Comparison of ENCODE assay signal across 12 mouse cellular contexts in genomic region chr2:180220165-180220564, GRCm38 (mm10). TPM values are rescaled to one million over a fixed set of nuclear protein-coding genes. Genes with fewer than 3 reads are reported as not detected.
DNase-seq lines count a peak whose midpoint lies in the region; ATAC-seq and TF ChIP-seq lines count a peak whose summit lies in the region.
"Had no signal": no experiment of that assay in that cellular context is flagged by ENCODE, and none has a peak within 500 bp of the region (broad histone marks: within the 10 kb centered on the region; RNA-seq: fewer than 3 reads in every experiment).

No protein-coding gene starts in this region.

- H3K9me3 ChIP-seq in intestine, embryonic 15.5 days, result no peaks in the 10 kb centered on the region
- H3K9me3 ChIP-seq in stomach, embryonic 16.5 days (replicated peaks; ENCODE audit: control insufficient read depth, low read length), result no peaks in the 10 kb centered on the region
- no peaks in the 10 kb centered on the region for H3K9me3 ChIP-seq in hindbrain, embryonic 14.5 days (ENCODE audit: control insufficient read depth, low read length)
- no peaks in the 10 kb centered on the region for H3K9me3 ChIP-seq in midbrain, embryonic 11.5 days (ENCODE audit: control insufficient read depth, low read length)
- H3K9me3 ChIP-seq: hindbrain, embryonic 15.5 days had no signal

- H3K4me1 ChIP-seq in lung, adult 2 months (ENCODE audit: control insufficient read depth, insufficient read depth, low read length), result peaks cover 76% of the 10 kb centered on the region
- peaks cover 54% of the 10 kb centered on the region for H3K4me1 ChIP-seq in intestine, embryonic 15.5 days (replicated peaks)
- H3K4me1 ChIP-seq in stomach, embryonic 16.5 days (ENCODE audit: control insufficient read depth, insufficient read depth, low read length), result peaks cover 65% of the 10 kb centered on the region
- no peaks in the 10 kb centered on the region; the same call in 1 of the 2 replicates for H3K4me1 ChIP-seq in hindbrain, embryonic 14.5 days (replicated peaks; ENCODE audit: control insufficient read depth, insufficient read depth, low read length)
- peaks cover 5% of the 10 kb centered on the region for H3K4me1 ChIP-seq in midbrain, embryonic 11.5 days (ENCODE audit: control insufficient read depth, insufficient read depth, low read length)

- TF ChIP-seq POLR2A in lung, adult 2 months (IDR thresholded peaks at IDR 0.05; ENCODE audit: borderline replicate concordance, extremely low read depth, low read depth, low read length), result no peak

- H3K9ac ChIP-seq in intestine, embryonic 15.5 days, result no peak overlapping the region; the same call in 1 of the 2 replicates
- H3K9ac ChIP-seq in stomach, embryonic 16.5 days (ENCODE audit: low read length), result 0 out of 2 replicates have a peak overlapping the region, but pooled peaks have one; percentile 19
- no peak overlapping the region for H3K9ac ChIP-seq in hindbrain, embryonic 14.5 days
- H3K9ac ChIP-seq in midbrain, embryonic 11.5 days (ENCODE audit: low read length), result no peak overlapping the region
- H3K9ac ChIP-seq: hindbrain, embryonic 15.5 days had no signal

- no peaks in the 10 kb centered on the region for H3K27me3 ChIP-seq in intestine, embryonic 15.5 days (replicated peaks)
- no peaks in the 10 kb centered on the region for H3K27me3 ChIP-seq in stomach, embryonic 16.5 days (ENCODE audit: control insufficient read depth, insufficient read depth, low read length)
- H3K27me3 ChIP-seq in hindbrain, embryonic 14.5 days (ENCODE audit: control insufficient read depth, insufficient read depth, low read length), result peaks cover 16% of the 10 kb centered on the region
- peaks cover 18% of the 10 kb centered on the region for H3K27me3 ChIP-seq in midbrain, embryonic 11.5 days (ENCODE audit: control insufficient read depth, insufficient read depth, low read length)

- TF ChIP-seq CTCF in lung, adult 2 months (IDR thresholded peaks at IDR 0.05; ENCODE audit: insufficient read depth, low read length), result no peak

- no peaks in the 10 kb centered on the region for H3K36me3 ChIP-seq in intestine, embryonic 15.5 days
- no peaks in the 10 kb centered on the region for H3K36me3 ChIP-seq in stomach, embryonic 16.5 days (ENCODE audit: control insufficient read depth, insufficient read depth, low read length)
- H3K36me3 ChIP-seq in hindbrain, embryonic 14.5 days (replicated peaks; ENCODE audit: control insufficient read depth, insufficient read depth), result no peaks in the 10 kb centered on the region
- H3K36me3 ChIP-seq in midbrain, embryonic 11.5 days (ENCODE audit: control insufficient read depth, insufficient read depth, low read length), result no peaks in the 10 kb centered on the region
- H3K36me3 ChIP-seq: hindbrain, embryonic 15.5 days had no signal

- peak overlapping the region; percentile 40 for H3K4me2 ChIP-seq in intestine, embryonic 15.5 days (replicated peaks)
- 0 out of 2 replicates have a peak overlapping the region, but pooled peaks have one; percentile 8 for H3K4me2 ChIP-seq in stomach, embryonic 16.5 days (ENCODE audit: low read depth, low read length)
- no peak overlapping the region for H3K4me2 ChIP-seq in hindbrain, embryonic 14.5 days (replicated peaks)
- no peak overlapping the region for H3K4me2 ChIP-seq in midbrain, embryonic 11.5 days
- H3K4me2 ChIP-seq: hindbrain, embryonic 15.5 days had no signal

- H3K27ac ChIP-seq in intestine, embryonic 15.5 days, result peak overlapping the region; percentile 48; the same call in 1 of the 2 replicates
- peak overlapping the region; percentile 0; the same call in 1 of the 2 replicates for H3K27ac ChIP-seq in stomach, embryonic 16.5 days (ENCODE audit: low read length)
- H3K27ac ChIP-seq in hindbrain, embryonic 14.5 days, result no peak overlapping the region
- no peak overlapping the region for H3K27ac ChIP-seq in midbrain, embryonic 11.5 days (ENCODE audit: low read depth, low read length)
- H3K27ac ChIP-seq: hindbrain, embryonic 15.5 days had no signal

- ATAC-seq in intestine, embryonic 15.5 days, result peak; percentile 18
- ATAC-seq in stomach, embryonic 16.5 days (ENCODE audit: insufficient read depth, low FRiP score), result no peak
- no peak for ATAC-seq in hindbrain, embryonic 14.5 days (ENCODE audit: low FRiP score)
- no peak for ATAC-seq in midbrain, embryonic 11.5 days (ENCODE audit: low FRiP score)

- peak; percentile 50 for DNase-seq in lung, adult 2 months
- no peak for DNase-seq in lung, postnatal 25 days (ENCODE audit: low spot score)
- peak; percentile 73 for DNase-seq in kidney, postnatal 14 days
- no peak for DNase-seq in hindbrain, embryonic 14.5 days (ENCODE audit: low spot score)
- DNase-seq in right cerebral cortex, adult 2 months (ENCODE audit: low spot score in 2 of 2), result no peak
- no peak for DNase-seq in midbrain, embryonic 11.5 days (ENCODE audit: low spot score, missing footprints)
- DNase-seq: cerebellum, postnatal 10 days; heart, adult 18-20 months; thymus, postnatal 25 days had no signal

- no peak overlapping the region for H3K4me3 ChIP-seq in lung, adult 2 months (replicated peaks; ENCODE audit: extremely low read depth, low read depth, low read length)
- no peak overlapping the region for H3K4me3 ChIP-seq in intestine, embryonic 15.5 days (replicated peaks)
- H3K4me3 ChIP-seq in stomach, embryonic 16.5 days (replicated peaks; ENCODE audit: low read length), result no peak overlapping the region
- no peak overlapping the region for H3K4me3 ChIP-seq in hindbrain, embryonic 14.5 days (replicated peaks; ENCODE audit: low read length)
- no peak overlapping the region for H3K4me3 ChIP-seq in midbrain, embryonic 11.5 days (ENCODE audit: low read depth, low read length)
- H3K4me3 ChIP-seq: hindbrain, embryonic 15.5 days had no signal

- 56% methylated on average over 9 of the region's 9 CpGs for WGBS in lung, adult 2 months
- 40% methylated on average over 9 of the region's 9 CpGs for WGBS in intestine, embryonic 15.5 days
- WGBS in stomach, embryonic 16.5 days, result 41% methylated on average over 9 of the region's 9 CpGs
- 84% methylated on average over 9 of the region's 9 CpGs for WGBS in hindbrain, embryonic 14.5 days
- 81% methylated on average over 9 of the region's 9 CpGs for WGBS in midbrain, embryonic 11.5 days

RNA-seq across cellular contexts. Expression of gene Lama5, which starts 5.5 kb away (rescaled TPM):
- polyA plus RNA-seq in lung, adult 2 months (2012; rRNA removed), result 145 and 148 TPM in 2 replicates
- 30.9 and 37.8 TPM in 2 replicates for polyA plus RNA-seq in intestine, embryonic 15.5 days (2015; fragmentation: Nextera tagmentation; extraction: Ambion mirVana)
- 61.3 and 64.6 TPM in 2 replicates for polyA plus RNA-seq in stomach, embryonic 16.5 days (2015; fragmentation: Nextera tagmentation; extraction: Ambion mirVana)
- polyA plus RNA-seq in hindbrain, embryonic 14.5 days (2014; fragmentation: Nextera tagmentation; extraction: Ambion mirVana), result 2.6 and 2.9 TPM in 2 replicates
- 3.8 and 3.9 TPM in 2 replicates for polyA plus RNA-seq in midbrain, embryonic 11.5 days (2014; fragmentation: Nextera tagmentation; extraction: Ambion mirVana)

RNA-seq across cellular contexts. Expression of gene Rps21, which starts 37.0 kb away (rescaled TPM):
- 2,052 and 2,661 TPM in 2 replicates for polyA plus RNA-seq in lung, adult 2 months (2012; rRNA removed)
- polyA plus RNA-seq in intestine, embryonic 15.5 days (2015; fragmentation: Nextera tagmentation; extraction: Ambion mirVana), result 577 and 672 TPM in 2 replicates
- polyA plus RNA-seq in stomach, embryonic 16.5 days (2015; fragmentation: Nextera tagmentation; extraction: Ambion mirVana), result 408 and 537 TPM in 2 replicates
- polyA plus RNA-seq in hindbrain, embryonic 14.5 days (2014; fragmentation: Nextera tagmentation; extraction: Ambion mirVana), result 372 and 509 TPM in 2 replicates
- 443 and 494 TPM in 2 replicates for polyA plus RNA-seq in midbrain, embryonic 11.5 days (2014; fragmentation: Nextera tagmentation; extraction: Ambion mirVana)

RNA-seq across cellular contexts. Expression of gene Adrm1, which starts 48.9 kb away (rescaled TPM):
- polyA plus RNA-seq in lung, adult 2 months (2012; rRNA removed), result 108 and 114 TPM in 2 replicates
- polyA plus RNA-seq in intestine, embryonic 15.5 days (2015; fragmentation: Nextera tagmentation; extraction: Ambion mirVana), result 172 TPM in 2 replicates
- polyA plus RNA-seq in stomach, embryonic 16.5 days (2015; fragmentation: Nextera tagmentation; extraction: Ambion mirVana), result 154 and 171 TPM in 2 replicates
- polyA plus RNA-seq in hindbrain, embryonic 14.5 days (2014; fragmentation: Nextera tagmentation; extraction: Ambion mirVana), result 148 and 149 TPM in 2 replicates
- 170 and 171 TPM in 2 replicates for polyA plus RNA-seq in midbrain, embryonic 11.5 days (2014; fragmentation: Nextera tagmentation; extraction: Ambion mirVana)

RNA-seq across cellular contexts. Expression of gene Cables2, which starts 53.1 kb away (rescaled TPM):
- polyA plus RNA-seq in lung, adult 2 months (2012; rRNA removed), result 22.7 and 28.2 TPM in 2 replicates
- polyA plus RNA-seq in intestine, embryonic 15.5 days (2015; fragmentation: Nextera tagmentation; extraction: Ambion mirVana), result 11.4 and 12.7 TPM in 2 replicates
- polyA plus RNA-seq in stomach, embryonic 16.5 days (2015; fragmentation: Nextera tagmentation; extraction: Ambion mirVana), result 4.3 and 4.6 TPM in 2 replicates
- polyA plus RNA-seq in hindbrain, embryonic 14.5 days (2014; fragmentation: Nextera tagmentation; extraction: Ambion mirVana), result 40.6 and 40.9 TPM in 2 replicates
- 13.3 and 14.4 TPM in 2 replicates for polyA plus RNA-seq in midbrain, embryonic 11.5 days (2014; fragmentation: Nextera tagmentation; extraction: Ambion mirVana)

Comparison
In these comparisons a context has a peak if more than half of its experiments do, and no peak if none do; other contexts are left out.
1. DNase-seq: peak in lung, adult 2 months (single experiment) and kidney, postnatal 14 days (single experiment); none in lung, postnatal 25 days (single experiment), hindbrain, embryonic 14.5 days (single experiment), right cerebral cortex, adult 2 months (0 of 2) and midbrain, embryonic 11.5 days (single experiment).
2. H3K27ac ChIP-seq: peak in intestine, embryonic 15.5 days (single experiment) and stomach, embryonic 16.5 days (single experiment); none in hindbrain, embryonic 14.5 days (single experiment) and midbrain, embryonic 11.5 days (single experiment).
3. H3K4me2 ChIP-seq: peak in intestine, embryonic 15.5 days (single experiment) and stomach, embryonic 16.5 days (single experiment); none in hindbrain, embryonic 14.5 days (single experiment) and midbrain, embryonic 11.5 days (single experiment).